Mouse (Mus musculus) brain, embryonic 18.5 days (tissue): ENCODE data around the gene Syt5.
A peak's percentile ranks its signal among the peaks of the same experiment; 100 is the strongest.
"Not testable (repeated sequence)": the region's sequence is repeated elsewhere in the genome, so short reads cannot be mapped to it uniquely, and the experiment has no call there.

Experiments
- DNase-seq: peaks from one replicate; pipeline ENCODE4 v3.0.0-alpha.2; 2012; ENCODE audit warnings: low read depth, low spot score

The Syt5 gene

GRCm38 (mm10) chr7:4547221-4547641, at the start of gene Syt5:
Syt5 (minus strand) TSS chr7:4547541.
- DNase-seq, result peak; percentile 82

GRCm38 (mm10) chr7:4597046-4597445, 49.7 kb upstream of the Syt5 start:
- DNase-seq, result not testable (repeated sequence)

DNA sequence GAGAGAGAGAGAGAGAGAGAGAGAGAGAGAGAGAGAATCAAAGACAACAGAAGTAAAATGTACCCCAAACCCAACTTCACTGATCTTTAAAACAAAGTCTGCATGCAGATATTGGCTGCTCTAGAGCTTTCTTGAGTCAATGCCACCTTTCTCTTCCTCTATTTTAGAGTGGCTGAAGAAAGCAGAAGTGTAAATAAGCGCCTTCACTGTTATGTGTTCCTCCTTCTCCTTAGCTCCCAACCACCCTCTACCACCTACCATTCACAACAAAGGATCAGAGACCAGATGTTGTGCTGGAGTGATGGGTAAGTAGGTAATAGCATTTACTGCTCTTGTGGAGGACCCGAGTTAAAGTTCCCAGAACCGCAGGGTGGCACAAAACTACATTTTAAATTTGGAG, 34.1 kb upstream of the Syt5 start:
- DNase-seq, result not testable (repeated sequence)

DNA sequence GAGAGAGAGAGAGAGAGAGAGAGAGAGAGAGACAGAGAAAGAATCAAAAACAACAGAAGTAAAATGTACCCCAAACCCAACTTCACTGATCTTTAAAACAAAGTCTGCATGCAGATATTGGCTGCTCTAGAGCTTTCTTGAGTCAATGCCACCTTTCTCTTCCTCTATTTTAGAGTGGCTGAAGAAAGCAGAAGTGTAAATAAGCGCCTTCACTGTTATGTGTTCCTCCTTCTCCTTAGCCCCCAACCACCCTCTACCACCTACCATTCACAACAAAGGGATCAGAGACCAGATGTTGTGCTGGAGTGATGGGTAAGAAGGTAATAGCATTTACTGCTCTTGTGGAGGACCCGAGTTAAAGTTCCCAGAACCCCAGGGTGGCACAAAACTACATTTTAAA, 25.0 kb upstream of the Syt5 start:
- DNase-seq, result not testable (repeated sequence)

DNA sequence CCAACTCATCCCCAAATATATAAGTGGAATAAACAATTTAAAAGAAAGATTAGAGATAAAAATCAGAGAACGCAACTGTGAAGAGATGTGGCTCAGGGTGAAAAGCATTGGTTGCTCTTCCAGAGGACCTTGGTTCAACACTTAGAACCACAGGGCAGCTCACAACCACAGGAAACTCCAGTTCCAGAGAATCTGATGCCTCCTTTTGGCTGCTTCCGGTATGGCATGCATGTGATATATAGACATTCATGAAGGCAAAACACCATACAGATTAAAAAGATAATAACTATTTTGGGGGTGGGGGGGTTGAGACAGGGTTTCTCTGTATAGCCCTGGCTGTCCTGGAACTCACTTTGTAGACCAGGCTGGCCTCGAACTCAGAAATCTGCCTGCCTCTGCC, 15.3 kb upstream of the Syt5 start:
- DNase-seq, result no peak

DNA sequence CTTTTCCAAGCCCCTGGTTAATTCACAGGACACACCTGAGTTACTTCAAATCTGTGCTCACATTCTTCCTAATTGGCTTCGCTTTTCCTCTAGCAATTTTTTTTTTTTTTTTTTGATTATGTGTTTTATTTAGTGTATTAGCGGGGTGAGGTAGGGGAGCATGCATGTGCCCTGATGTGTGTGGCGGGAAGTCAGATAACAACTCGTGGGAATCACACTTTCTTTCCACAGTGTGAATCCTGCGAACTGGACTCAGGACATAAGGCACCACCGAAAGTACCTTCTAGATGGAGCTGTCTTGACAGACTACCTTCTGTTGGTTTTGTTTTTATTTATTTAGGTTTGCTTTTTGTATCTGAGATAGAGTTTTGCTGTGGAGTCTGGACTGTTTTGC, 9.8 kb upstream of the Syt5 start:
- DNase-seq, result no peak

- peak; percentile 84 for DNase-seq
Observed at GRCm38 (mm10) chr7:4556256-4557166, 9.2 kb upstream of the Syt5 start.

- peak; percentile 82 for DNase-seq
Observed at GRCm38 (mm10) chr7:4546591-4547131, 680 bp downstream of the Syt5 start.

DNA sequence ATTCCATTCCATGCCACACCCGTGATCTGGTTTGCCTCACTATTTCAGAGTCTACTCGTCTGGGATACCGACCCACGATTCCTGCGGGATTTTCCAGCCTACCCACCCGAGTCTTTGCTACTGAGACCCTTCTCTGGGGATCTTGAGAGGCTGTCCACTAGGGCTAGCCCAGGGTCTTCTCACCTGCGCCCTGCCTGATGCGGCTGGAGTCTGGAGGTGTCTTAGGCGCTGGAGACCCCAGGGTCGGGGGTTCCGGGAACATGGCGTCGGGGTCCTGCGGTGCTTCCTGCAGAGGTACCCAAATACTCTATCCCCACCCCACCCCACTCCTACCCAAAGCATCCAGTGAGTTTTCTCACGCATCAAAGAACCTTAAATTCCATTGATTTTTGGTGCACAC, 1.3 kb downstream of the Syt5 start:
- DNase-seq, result no peak

DNA sequence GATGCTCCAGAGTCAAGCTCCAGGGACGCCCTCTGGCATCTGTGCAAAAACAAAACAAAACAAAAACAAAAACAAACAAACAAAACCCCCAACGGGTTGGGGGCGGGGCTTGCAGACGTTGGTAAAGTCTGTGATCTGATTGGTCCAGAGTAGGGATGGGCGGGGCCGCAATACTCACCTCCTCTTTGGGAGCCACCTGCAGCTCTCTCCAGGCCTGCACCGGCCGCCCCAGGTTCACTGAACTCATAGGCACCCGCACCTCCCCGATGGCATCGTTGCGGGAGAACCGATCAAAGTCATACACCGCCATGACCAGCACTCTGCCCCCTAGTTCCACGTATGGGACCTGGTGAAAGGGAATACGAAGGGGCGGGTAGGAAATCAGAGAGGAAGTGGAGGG, 5.3 kb downstream of the Syt5 start:
- no peak for DNase-seq

DNA sequence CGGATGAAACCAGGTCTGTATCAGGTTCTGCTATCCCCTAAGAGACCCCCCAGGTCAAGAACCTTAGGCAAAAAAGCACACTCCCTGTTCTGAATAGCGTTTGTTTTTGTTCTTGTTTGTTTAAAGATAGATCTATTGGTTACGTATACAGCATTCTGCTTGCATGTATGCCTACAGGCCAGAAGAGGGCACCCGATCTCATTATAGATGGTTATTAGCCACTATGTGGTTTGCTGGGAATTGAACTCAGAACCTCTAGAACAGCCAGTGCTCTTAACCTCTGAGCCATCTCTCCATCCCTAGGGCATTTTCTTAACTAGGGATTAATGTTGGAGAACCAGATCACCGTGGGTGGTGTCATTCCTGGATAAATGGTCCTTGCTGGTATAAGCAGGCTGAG, 6.0 kb downstream of the Syt5 start:
- DNase-seq, result no peak

DNA sequence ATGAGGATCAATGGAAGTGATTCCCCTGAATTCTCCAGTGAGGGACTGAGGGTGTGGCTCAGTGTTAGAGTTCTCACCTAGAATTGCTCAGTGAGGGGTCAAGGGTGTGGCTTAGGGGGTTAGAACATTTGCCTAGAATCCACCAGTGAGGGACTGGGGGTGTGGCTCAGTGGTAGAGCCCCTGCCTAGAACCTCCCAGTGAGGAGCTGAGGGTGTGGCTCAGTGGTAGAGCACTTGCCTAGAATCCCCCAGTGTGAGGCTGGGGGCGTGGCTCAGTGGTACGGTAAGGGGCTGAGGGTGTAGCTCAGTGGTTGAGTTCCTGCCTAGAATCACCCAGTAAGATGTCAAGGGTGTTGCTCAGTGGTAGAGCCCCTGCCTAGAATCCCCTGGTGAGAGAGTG, 8.3 kb downstream of the Syt5 start:
- DNase-seq, result no peak

DNA sequence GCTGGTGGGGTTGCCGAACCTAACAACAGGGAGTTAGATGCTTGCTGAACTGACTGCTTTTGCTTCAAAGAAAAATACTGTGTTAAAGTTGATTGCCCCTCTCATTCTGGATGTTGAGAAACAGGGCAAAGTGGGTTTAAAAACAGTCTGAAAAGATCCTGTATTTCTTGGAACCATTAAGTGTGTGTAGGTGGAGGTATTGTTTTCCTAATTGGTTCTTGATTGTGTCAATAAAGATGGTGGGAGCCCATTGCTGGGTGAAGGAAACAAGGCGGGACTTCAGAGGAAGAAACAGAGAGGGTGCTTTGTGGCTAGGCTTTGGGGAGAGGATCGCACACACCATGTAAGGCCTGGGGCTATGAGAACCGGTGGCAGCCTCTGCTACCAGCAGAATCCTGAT, 10.2 kb downstream of the Syt5 start:
- no peak for DNase-seq

DNA sequence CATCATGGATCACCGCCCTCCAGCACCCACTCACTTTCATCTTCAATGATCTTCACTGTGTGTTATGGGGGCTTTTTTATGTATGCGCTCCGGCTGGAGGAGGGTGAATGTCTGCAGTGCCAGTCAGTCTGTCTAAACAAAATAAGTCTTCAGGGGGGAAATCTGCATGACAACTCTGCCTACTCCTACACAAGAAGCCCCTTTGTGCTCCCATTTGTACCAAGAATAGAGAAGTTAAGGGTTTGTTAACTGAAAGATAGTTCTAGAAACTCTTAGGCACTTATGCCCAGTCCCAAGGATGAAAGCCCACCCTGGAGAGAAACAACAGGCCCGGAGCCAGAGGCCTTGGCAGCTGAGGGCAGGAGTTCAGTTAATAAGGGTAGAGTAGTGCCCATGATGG, 11.0 kb downstream of the Syt5 start:
- DNase-seq, result no peak

GRCm38 (mm10) chr7:4532005-4532729, 15.2 kb downstream of the Syt5 start, which contains the start of gene Dnaaf3:
Dnaaf3 (minus strand) TSS chr7:4532453.
- no peak for DNase-seq

- DNase-seq, result not testable (repeated sequence)
Observed at GRCm38 (mm10) chr7:4530166-4530565, 17.2 kb downstream of the Syt5 start.

DNA sequence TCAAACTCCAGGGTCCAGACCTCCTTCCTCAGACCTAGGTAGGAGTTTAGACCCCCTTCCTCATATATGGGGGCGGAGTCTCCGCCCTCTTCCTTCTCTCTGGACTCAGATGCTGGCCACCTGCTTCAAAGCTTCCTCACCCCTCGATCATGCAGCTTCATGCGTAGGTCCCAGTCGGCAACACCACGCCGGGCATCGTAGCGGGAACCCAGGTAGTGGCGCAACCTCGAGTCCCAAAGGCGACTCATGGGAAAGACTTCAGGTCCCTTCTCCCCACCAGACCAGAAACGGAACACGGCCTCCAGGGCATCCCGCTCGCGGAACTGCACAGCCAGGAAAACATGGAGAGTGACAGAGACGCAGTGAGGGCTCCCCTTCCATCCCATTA, 20.0 kb downstream of the Syt5 start:
- no peak for DNase-seq

GRCm38 (mm10) chr7:4526341-4527301, 20.7 kb downstream of the Syt5 start:
- DNase-seq, result peak; percentile 73

DNA sequence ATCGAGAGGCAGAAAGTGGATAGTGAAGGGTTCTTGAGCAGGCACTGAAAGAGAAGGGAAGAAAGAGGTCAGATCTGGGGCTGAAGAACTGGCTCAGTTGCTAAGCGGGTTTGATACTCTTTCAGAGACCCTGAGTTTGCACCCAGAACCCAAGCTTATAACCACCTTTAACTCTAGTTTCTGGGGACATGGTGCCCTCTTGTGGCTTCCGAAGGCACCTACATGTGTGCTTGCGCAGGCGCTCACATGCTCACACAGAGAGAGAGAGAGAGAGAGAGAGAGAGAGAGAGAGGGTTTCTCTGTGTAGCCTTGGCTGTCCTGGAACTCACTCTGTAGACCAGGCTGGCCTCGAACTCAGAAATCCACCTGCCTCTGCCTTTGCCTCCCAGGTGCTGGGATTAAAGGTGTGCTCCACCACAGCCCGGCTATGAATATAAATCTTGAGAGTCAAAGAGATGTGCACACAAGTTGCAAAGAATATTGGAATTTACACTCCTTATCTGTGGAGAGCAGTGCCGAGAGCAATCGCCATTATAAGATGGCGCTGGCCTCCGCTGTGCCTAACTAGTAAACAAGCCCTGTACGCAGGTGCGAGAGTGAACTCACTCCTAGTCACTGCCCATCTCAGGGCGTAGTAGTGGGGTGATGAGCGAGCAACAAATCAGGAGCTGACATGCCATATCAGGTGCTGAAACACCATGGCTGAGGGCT, 23.0 kb downstream of the Syt5 start, which contains the start of gene Tnni3:
Gene Tnni3 (minus strand): TSS at position 18 of the 711 bp plus-strand sequence.
- not testable (repeated sequence) for DNase-seq
